Mouse (Mus musculus): ENCODE data around the gene Fbxo45.

Gene Fbxo45

GRCm38 (mm10) chr16:32201004-32201325 lies 46.0 kb downstream of the Fbxo45 start:
- no peak for DNase-seq

GRCm38 (mm10) chr16:32200256-32201003 lies 46.5 kb downstream of the Fbxo45 start:
- DNase-seq: peak; percentile 49

DNA sequence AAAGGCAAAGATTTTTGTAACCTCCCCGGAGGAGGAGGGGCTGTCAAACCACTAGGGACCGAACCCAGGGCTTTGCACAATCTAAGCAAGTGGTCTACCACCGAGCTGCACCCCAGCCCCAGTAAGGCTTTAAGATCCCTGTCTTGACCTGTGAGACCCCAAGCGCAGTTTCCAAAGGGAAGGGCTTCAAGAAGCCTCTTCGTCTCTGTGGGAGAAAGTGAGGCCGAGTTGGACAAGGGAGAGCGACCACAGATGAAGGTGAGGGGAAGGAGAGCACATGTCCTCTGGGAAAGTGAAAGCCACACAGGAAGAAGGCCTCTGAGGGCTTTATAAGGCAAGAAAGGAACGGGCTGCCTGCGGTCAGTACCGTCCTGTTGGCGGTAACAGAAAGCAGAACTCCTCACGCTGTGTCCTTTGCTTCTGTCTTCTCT lies 56.9 kb downstream of the Fbxo45 start:
- peak; percentile 30 for DNase-seq

GRCm38 (mm10) chr16:32189109-32189508 lies 57.8 kb downstream of the Fbxo45 start:
- DNase-seq: peak; percentile 54

DNA sequence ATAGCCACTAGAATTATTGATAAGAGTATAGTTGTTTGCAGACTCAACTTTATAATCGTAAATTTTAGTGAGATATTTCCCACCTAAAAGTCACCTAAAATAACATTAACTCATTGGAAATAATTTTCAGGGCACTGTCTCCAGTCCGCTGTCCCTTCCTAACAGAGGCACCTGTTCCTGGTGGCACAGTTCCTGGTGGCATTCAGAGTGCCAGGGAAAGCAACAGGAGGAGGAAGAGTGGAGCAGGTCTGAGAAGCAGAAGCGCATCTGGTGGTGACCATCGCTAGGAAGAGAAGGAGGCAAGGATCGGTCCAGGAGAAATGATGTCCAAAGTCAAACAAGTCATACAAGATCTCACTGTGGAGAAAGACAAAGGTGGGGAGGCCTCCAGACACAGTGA lies 60.9 kb downstream of the Fbxo45 start:
- DNase-seq: no peak

Data from lung, postnatal 14 days (tissue).